Mouse (Mus musculus): ENCODE data around the gene Obscn.

DNA sequence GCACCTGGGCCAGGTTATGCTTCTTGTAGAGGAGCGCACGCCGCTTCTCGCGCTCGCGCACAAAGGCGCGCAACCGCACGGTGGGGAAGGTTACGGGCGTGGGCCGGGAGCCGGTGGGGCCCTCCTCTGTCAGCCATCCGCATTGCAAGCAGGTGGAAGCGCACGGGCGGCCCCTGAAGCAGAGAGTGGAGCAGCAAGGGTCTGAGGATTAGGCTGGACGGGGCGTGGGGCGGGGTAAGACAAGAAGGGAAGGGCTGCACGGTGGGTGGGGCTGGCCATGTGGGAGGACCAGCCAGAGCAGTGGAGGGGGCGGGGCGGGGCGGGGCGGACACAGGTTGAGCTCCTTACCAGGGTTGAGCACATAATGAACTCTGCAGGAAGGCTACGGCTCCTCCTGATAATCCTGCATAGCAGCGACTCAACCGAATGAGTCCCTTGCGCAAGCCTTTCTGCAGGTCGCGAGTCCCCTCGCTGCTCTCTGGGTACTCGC lies 141.8 kb downstream of the Obscn start:
- TF ChIP-seq CTCF (IDR thresholded peaks at IDR 0.05; ENCODE audit: insufficient read depth, low read depth, low read length) (no peak), POLR2A (IDR thresholded peaks at IDR 0.05; ENCODE audit: insufficient read depth, low read depth, low read length) (no peak)

All from olfactory bulb, adult 2 months (tissue).